Mouse (Mus musculus) kidney, adult 2 months (tissue): ENCODE data around the gene Ttc34. TPM values are rescaled to one million over a fixed set of nuclear protein-coding genes. Genes with fewer than 3 reads are reported as not detected.

Experiments
- DNase-seq: peaks from one replicate; pipeline ENCODE4 v3.0.0; 2021
- H3K27ac ChIP-seq: fragments of 200-500 bp; 2 replicates; pipeline ENCODE4 v1.5.1; 2012; ENCODE audit warnings: low read depth, low read length, control low read depth, inconsistent platforms; ENCODE audit not compliant: insufficient read depth
- H3K27me3 ChIP-seq: fragments of 200-500 bp; replicated peaks from 2 replicates; pipeline ENCODE4 v1.6.1; 2012; ENCODE audit warnings: mild to moderate bottlenecking, moderate library complexity, low read length, inconsistent platforms; ENCODE audit not compliant: control insufficient read depth, insufficient read depth
- H3K36me3 ChIP-seq: fragments of 200-500 bp; 2 replicates; pipeline ENCODE4 v1.6.1; 2012; ENCODE audit warnings: mild to moderate bottlenecking, moderate library complexity, low read length, inconsistent platforms; ENCODE audit not compliant: control insufficient read depth, insufficient read depth
- H3K4me1 ChIP-seq: fragments of 200-500 bp; 2 replicates; pipeline ENCODE4 v1.6.1; 2011; ENCODE audit warnings: low read length; ENCODE audit not compliant: control insufficient read depth, insufficient read depth
- H3K4me3 ChIP-seq: fragments of 200-500 bp; 2 replicates; pipeline ENCODE4 v1.5.1; 2011; ENCODE audit warnings: mild to moderate bottlenecking, low read depth, low read length, control low read depth; ENCODE audit not compliant: insufficient read depth
- CTCF ChIP-seq: fragments of 200-500 bp; conservative IDR thresholded peaks from 2 replicates; pipeline ENCODE4 v1.5.1; 2011; ENCODE audit warnings: low read depth, mild to moderate bottlenecking, control low read depth, low read length, moderate library complexity, mixed read lengths; ENCODE audit not compliant: insufficient read depth, insufficient read length
- POLR2A ChIP-seq: fragments of 200-500 bp; IDR thresholded peaks from one replicate; pipeline ENCODE4 v1.6.1; 2011; ENCODE audit warnings: low read depth, low read length, control low read depth
- WGBS: fragments of 180-500 bp; shearing (Covaris S2); methylation state at CpG from one replicate; pipeline ENCODE4 v1.1.7; 2018; 5-methylcytosine and 5-hydroxymethylcytosine counted together
- polyA plus RNA-seq: library from polyadenylated mRNA; depleted of rRNA; stranded (reverse); fragments of >200 nt; gene quantifications from 2 replicates; pipeline ENCODE4 v1.2.3, GENCODE M21; 2012

The Ttc34 gene
- polyA plus RNA-seq, 1 experiment, result not detected

GRCm38 (mm10) chr4:154882014-154882659, 44.9 kb downstream of the Ttc34 start:
- no peak for DNase-seq
- TF ChIP-seq POLR2A (no peak), CTCF (no peak)
- Histone ChIP-seq H3K27me3 (no peaks in the 10 kb centered on the region), H3K4me3 (no peak overlapping the region), H3K4me1 (no peaks in the 10 kb centered on the region), H3K27ac (no peak overlapping the region), H3K36me3 (no peaks in the 10 kb centered on the region)
- WGBS, result 25% methylated on average over 14 of the region's 14 CpGs

GRCm38 (mm10) chr4:154885416-154885815, 48.2 kb downstream of the Ttc34 start:
- Histone ChIP-seq H3K4me3 (no peak overlapping the region), H3K27me3 (no peaks in the 10 kb centered on the region), H3K4me1 (no peaks in the 10 kb centered on the region), H3K36me3 (no peaks in the 10 kb centered on the region), H3K27ac (no peak overlapping the region)
- no peak for TF ChIP-seq POLR2A
- TF ChIP-seq CTCF, result no peak
- 75% methylated on average over 11 of the region's 11 CpGs for WGBS
- DNase-seq, result no peak

DNA sequence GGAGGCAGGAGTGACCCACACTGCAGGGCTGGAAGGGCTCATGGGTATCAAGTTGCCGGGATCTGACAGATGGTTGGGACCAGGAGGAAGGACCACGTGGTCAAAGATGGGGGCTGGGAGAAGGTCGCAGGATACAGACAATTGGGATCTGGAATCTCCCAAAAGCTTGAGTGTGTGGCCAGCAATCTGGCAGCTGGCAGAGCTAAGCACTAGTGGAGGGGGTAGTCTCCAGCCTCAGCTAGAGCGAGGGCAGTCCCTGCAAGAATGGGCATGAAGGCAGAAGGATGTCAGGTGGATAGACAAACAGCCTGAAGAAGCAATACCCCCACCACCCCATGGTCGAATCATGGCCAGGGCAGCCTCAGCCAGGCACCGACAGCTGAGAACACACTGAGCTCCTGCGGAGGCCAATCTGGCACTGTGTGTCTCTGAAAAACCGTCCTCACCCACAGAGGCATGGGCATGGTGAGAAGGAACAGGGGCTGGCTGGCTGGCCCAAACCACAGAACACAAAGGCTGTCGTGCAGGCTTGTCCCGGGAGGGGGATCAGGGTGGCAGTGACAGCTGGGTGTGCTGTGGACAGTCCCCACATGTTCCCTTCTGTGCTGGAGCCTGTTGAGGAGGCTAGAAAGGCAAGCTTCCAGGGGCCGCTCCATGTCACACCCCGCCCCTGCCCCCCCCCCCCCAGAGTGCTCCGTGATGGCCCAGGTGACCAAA, 49.8 kb downstream of the Ttc34 start:
- TF ChIP-seq CTCF (no peak), POLR2A (no peak)
- DNase-seq, result no peak
- 59% methylated on average over 13 of the region's 13 CpGs for WGBS
- Histone ChIP-seq H3K4me1 (no peaks in the 10 kb centered on the region), H3K27me3 (no peaks in the 10 kb centered on the region), H3K4me3 (no peak overlapping the region), H3K36me3 (no peaks in the 10 kb centered on the region), H3K27ac (no peak overlapping the region)

DNA sequence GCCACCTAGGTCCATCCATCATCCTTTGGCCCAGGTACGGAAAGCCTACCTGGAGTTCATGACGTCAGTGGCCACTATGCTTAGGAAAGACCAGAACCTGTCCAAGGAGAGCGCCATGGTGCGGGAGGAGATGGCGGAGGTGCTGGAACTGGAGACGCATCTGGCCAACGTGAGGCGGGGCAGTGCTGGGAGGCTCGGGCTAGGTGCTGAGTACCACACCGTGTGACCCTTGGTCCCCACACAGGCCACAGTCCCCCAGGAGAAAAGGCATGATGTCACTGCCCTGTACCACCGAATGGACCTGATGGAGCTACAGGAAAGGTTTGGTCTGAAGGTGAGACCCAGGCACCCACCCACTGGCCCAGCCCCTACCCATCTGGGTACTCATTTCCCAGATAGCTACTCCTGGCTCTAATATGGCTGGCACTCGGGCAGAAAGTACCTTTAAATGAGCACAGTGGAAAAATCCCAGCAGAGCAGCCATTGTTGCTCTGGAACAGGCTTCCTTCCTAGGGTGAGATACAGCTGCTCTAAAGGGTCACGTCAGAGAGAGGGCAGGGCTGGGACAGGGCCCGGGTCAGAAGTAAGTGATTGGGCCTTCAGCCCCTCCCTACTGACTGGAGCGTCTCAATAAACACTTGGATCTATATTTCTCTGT, 50.5 kb downstream of the Ttc34 start:
- Histone ChIP-seq H3K4me1 (no peaks in the 10 kb centered on the region), H3K4me3 (no peak overlapping the region), H3K27me3 (no peaks in the 10 kb centered on the region), H3K36me3 (no peaks in the 10 kb centered on the region), H3K27ac (no peak overlapping the region)
- WGBS, result 78% methylated on average over 15 of the region's 15 CpGs
- TF ChIP-seq POLR2A, result no peak
- TF ChIP-seq CTCF, result no peak
- no peak for DNase-seq

- 87% methylated on average over 14 of the region's 14 CpGs for WGBS
- Histone ChIP-seq H3K4me1 (no peaks in the 10 kb centered on the region), H3K27me3 (no peaks in the 10 kb centered on the region), H3K4me3 (no peak overlapping the region), H3K27ac (no peak overlapping the region), H3K36me3 (no peaks in the 10 kb centered on the region)
- no peak for DNase-seq
- TF ChIP-seq POLR2A, result no peak
- no peak for TF ChIP-seq CTCF
Measured at GRCm38 (mm10) chr4:154890887-154891286, 53.6 kb downstream of the Ttc34 start.

- Histone ChIP-seq H3K4me1 (peaks cover 7% of the 10 kb centered on the region), H3K4me3 (no peak overlapping the region), H3K27me3 (no peaks in the 10 kb centered on the region), H3K36me3 (no peaks in the 10 kb centered on the region), H3K27ac (no peak overlapping the region)
- DNase-seq, result no peak
- TF ChIP-seq POLR2A, result no peak
- TF ChIP-seq CTCF, result no peak
- WGBS, result 86% methylated on average over 5 of the region's 5 CpGs
Measured at GRCm38 (mm10) chr4:154895549-154895948, 58.3 kb downstream of the Ttc34 start.
